In the genomic region with DNA sequence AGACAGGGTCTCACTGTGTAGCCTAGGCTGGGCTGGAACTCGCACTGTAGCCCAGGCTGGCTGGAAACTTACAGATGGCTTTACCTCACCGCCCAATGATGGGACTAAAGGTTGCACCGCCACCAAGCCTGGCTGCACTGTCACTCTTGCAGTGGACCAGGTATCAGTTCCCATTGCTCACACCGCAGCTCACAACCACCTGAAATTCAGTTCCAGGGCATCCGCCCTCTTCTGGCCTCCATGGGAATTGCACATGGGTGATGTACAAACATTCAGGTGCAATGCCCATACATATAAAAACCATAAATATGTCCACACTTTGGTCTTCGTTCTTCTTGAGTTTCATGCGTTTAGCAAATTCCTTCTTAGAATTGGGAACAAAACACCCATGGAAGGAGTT, we compare ENCODE assay signal across 9 mouse cellular contexts. TPM values are rescaled to one million over a fixed set of nuclear protein-coding genes. Genes with fewer than 3 reads are reported as not detected.
DNase-seq lines count a peak whose midpoint lies in the region; ATAC-seq and TF ChIP-seq lines count a peak whose summit lies in the region.
"Had no signal": no experiment of that assay in that cellular context is flagged by ENCODE, and none has a peak within 500 bp of the region (broad histone marks: within the 10 kb centered on the region; RNA-seq: fewer than 3 reads in every experiment).

No protein-coding gene starts in this region.

- DNase-seq in heart, adult 2 months = no peak
- DNase-seq in heart, adult 18-20 months = no peak
- no peak for DNase-seq in midbrain, postnatal 0 days (ENCODE audit: low spot score)
- no peak for DNase-seq in midbrain, embryonic 10.5 days (ENCODE audit: low spot score)
- DNase-seq in thymus, postnatal 25 days = peak; percentile 19
- DNase-seq in right cerebral cortex, adult 2 months (ENCODE audit: low spot score in 2 of 2) = no peak
- DNase-seq in spleen, adult 18-20 months = no peak

- no peak overlapping the region for H3K9ac ChIP-seq in heart, adult 2 months (ENCODE audit: low read depth, low read length)
- no peak overlapping the region for H3K9ac ChIP-seq in midbrain, postnatal 0 days (replicated peaks; ENCODE audit: low read length, poor library complexity, severe bottlenecking)
- H3K9ac ChIP-seq: midbrain, embryonic 15.5 days had no signal

- no peaks in the 10 kb centered on the region for H3K4me1 ChIP-seq in heart, adult 2 months (ENCODE audit: control insufficient read depth, insufficient read depth, low read length)
- H3K4me1 ChIP-seq in midbrain, postnatal 0 days (ENCODE audit: insufficient read depth, low read length) = 0 out of 2 replicates have a peak, but pooled peaks cover 2% of the 10 kb centered on the region
- peaks cover 13% of the 10 kb centered on the region for H3K4me1 ChIP-seq in midbrain, embryonic 10.5 days
- peaks cover 6% of the 10 kb centered on the region for H3K4me1 ChIP-seq in cortical plate, adult 2 months (ENCODE audit: control insufficient read depth, insufficient read depth, low read length)

- no peaks in the 10 kb centered on the region for H3K79me2 ChIP-seq in heart, adult 2 months (replicated peaks; ENCODE audit: control insufficient read depth, insufficient read depth, low read length)

- no peaks in the 10 kb centered on the region for H3K36me3 ChIP-seq in heart, adult 2 months (ENCODE audit: control insufficient read depth, insufficient read depth, low read length)
- peaks cover 8% of the 10 kb centered on the region; the same call in 1 of the 2 replicates for H3K36me3 ChIP-seq in midbrain, postnatal 0 days (ENCODE audit: insufficient read depth, low read length)
- H3K36me3 ChIP-seq in midbrain, embryonic 10.5 days = peaks cover 20% of the 10 kb centered on the region
- H3K36me3 ChIP-seq: midbrain, embryonic 15.5 days had no signal

- H3K9me3 ChIP-seq in midbrain, postnatal 0 days (ENCODE audit: low read length) = no peaks in the 10 kb centered on the region
- H3K9me3 ChIP-seq in midbrain, embryonic 10.5 days (replicated peaks) = peaks cover 17% of the 10 kb centered on the region
- H3K9me3 ChIP-seq: midbrain, embryonic 15.5 days had no signal

- intact Hi-C loops in heart, adult 2 months (cut with DNase I) = no loop called here

- no peak overlapping the region for H3K4me2 ChIP-seq in midbrain, postnatal 0 days (ENCODE audit: low read depth, low read length, poor library complexity, severe bottlenecking)
- H3K4me2 ChIP-seq: midbrain, embryonic 15.5 days had no signal

- no peaks in the 10 kb centered on the region for H3K27me3 ChIP-seq in heart, adult 2 months (ENCODE audit: control insufficient read depth, insufficient read depth, low read length)
- no peaks in the 10 kb centered on the region for H3K27me3 ChIP-seq in midbrain, postnatal 0 days (ENCODE audit: insufficient read depth, low read length)
- H3K27me3 ChIP-seq in midbrain, embryonic 10.5 days (ENCODE audit: low read depth, poor library complexity, severe bottlenecking) = no peaks in the 10 kb centered on the region
- H3K27me3 ChIP-seq: midbrain, embryonic 15.5 days had no signal

- 62% methylated on average over 7 of the region's 7 CpGs for WGBS in heart, adult 2 months
- WGBS in midbrain, postnatal 0 days = 81% methylated on average over 7 of the region's 7 CpGs
- 72% methylated on average over 7 of the region's 7 CpGs for WGBS in midbrain, embryonic 10.5 days

- no peak overlapping the region for H3K4me3 ChIP-seq in heart, adult 2 months
- no peak overlapping the region for H3K4me3 ChIP-seq in midbrain, postnatal 0 days (ENCODE audit: low read depth, low read length)
- no peak overlapping the region for H3K4me3 ChIP-seq in midbrain, embryonic 10.5 days
- H3K4me3 ChIP-seq in cortical plate, adult 2 months (ENCODE audit: insufficient read depth, low read length) = no peak overlapping the region
- H3K4me3 ChIP-seq: midbrain, embryonic 15.5 days had no signal

- no peak for ATAC-seq in midbrain, postnatal 0 days (ENCODE audit: low FRiP score)
- ATAC-seq: midbrain, embryonic 15.5 days had no signal

- TF ChIP-seq POLR2A in heart, adult 2 months (IDR thresholded peaks at IDR 0.05; ENCODE audit: insufficient read depth, low read depth, low read length) = no peak
- TF ChIP-seq POLR2A in cortical plate, adult 2 months (IDR thresholded peaks at IDR 0.05; ENCODE audit: extremely low read depth, insufficient read depth, low read length) = no peak

- no peak for TF ChIP-seq EP300 in heart, adult 2 months (IDR thresholded peaks at IDR 0.05; ENCODE audit: insufficient read depth, low read depth, low read length)

- TF ChIP-seq CTCF in heart, adult 2 months (IDR thresholded peaks at IDR 0.05) = peak; percentile 47
- peak; percentile 42 for TF ChIP-seq CTCF in midbrain, postnatal 0 days (IDR thresholded peaks at IDR 0.05)
- peak; percentile 14; the same call in 1 of the 2 replicates for TF ChIP-seq CTCF in cortical plate, adult 2 months (IDR thresholded peaks at IDR 0.05; ENCODE audit: extremely low read depth, insufficient read depth, low read length)

- H3K27ac ChIP-seq in heart, adult 2 months = no peak overlapping the region
- no peak overlapping the region for H3K27ac ChIP-seq in midbrain, postnatal 0 days (ENCODE audit: low read depth, low read length)
- H3K27ac ChIP-seq in midbrain, embryonic 10.5 days (replicated peaks) = no peak overlapping the region
- H3K27ac ChIP-seq in cortical plate, adult 2 months (ENCODE audit: insufficient read depth, low read length) = no peak overlapping the region
- H3K27ac ChIP-seq: midbrain, embryonic 15.5 days had no signal

RNA-seq across cellular contexts. Expression of a gene that starts 30.8 kb away (rescaled TPM):
- under 1 TPM in 1 of 2 experiments, not detected in 1; 0.13 TPM for total RNA-seq in heart, adult 2 months (2021)
- polyA plus RNA-seq in heart, adult 2 months (2012; rRNA removed) = 0.31 and 0.38 TPM in 2 replicates
- under 1 TPM in 1 of 2 experiments, not detected in 1; 0.31 TPM for total RNA-seq in heart, adult 18-20 months (2021)
- total RNA-seq in midbrain, postnatal 0 days (2014; rRNA removed) = 301 and 342 TPM in 2 replicates
- polyA plus RNA-seq in midbrain, postnatal 0 days (2015; fragmentation: Nextera tagmentation; extraction: Ambion mirVana) = 245 and 273 TPM in 2 replicates
- polyA plus RNA-seq in midbrain, embryonic 10.5 days (2016; fragmentation: Nextera tagmentation; extraction: Ambion mirVana) = 26.8 and 34.6 TPM in 2 replicates
- 202 and 204 TPM in 2 replicates for polyA plus RNA-seq in cortical plate, adult 2 months (2012; rRNA removed)

Comparison
In these comparisons a context has a peak if more than half of its experiments do, and no peak if none do; other contexts are left out.
1. RNA of a gene that starts 30.8 kb away (polyA plus RNA-seq): 245 to 273 TPM in midbrain, postnatal 0 days, 202 to 204 TPM in cortical plate, adult 2 months and 26.8 to 34.6 TPM in midbrain, embryonic 10.5 days; 0.31 to 0.38 TPM in heart, adult 2 months; every median in the first group is over 10 times any median in the second.
2. Peak in every context shown above with its lines, with median percentiles within 50 percentile points of each other: CTCF ChIP-seq.